Mouse (Mus musculus) stomach, embryonic 14.5 days (tissue): Measurements from ENCODE around the gene Rhno1. TPM values are rescaled to one million over a fixed set of nuclear protein-coding genes. Genes with fewer than 3 reads are reported as not detected.
A peak's percentile ranks its signal among the peaks of the same experiment; 100 is the strongest.

Source experiments
- ATAC-seq: fragments of 200-750 bp; cut with Nextera tagmentation; 2 replicates; pipeline ENCODE4 v1.8.0; 2017; ENCODE audit warnings: low read depth, moderate TSS enrichment; ENCODE audit not compliant: insufficient number of reproducible peaks, insufficient read depth, low FRiP score
- H3K27ac ChIP-seq: fragments of 300-500 bp; sonication (generic); 2 replicates; pipeline ENCODE4 v1.5.1; 2014; ENCODE audit warnings: mild to moderate bottlenecking, low read length, moderate library complexity, mixed read lengths
- H3K27me3 ChIP-seq: fragments of 300-500 bp; sonication (generic); 2 replicates; pipeline ENCODE4 v1.6.1; 2014; ENCODE audit warnings: low read length, control low read depth, mixed read lengths; ENCODE audit not compliant: control insufficient read depth, insufficient read depth
- H3K36me3 ChIP-seq: fragments of 300-500 bp; sonication (generic); 2 replicates; pipeline ENCODE4 v1.6.1; 2014; ENCODE audit warnings: mild to moderate bottlenecking, control low read depth, low read length, moderate library complexity, mixed read lengths; ENCODE audit not compliant: control insufficient read depth, insufficient read depth
- H3K4me1 ChIP-seq: fragments of 300-500 bp; sonication (generic); 2 replicates; pipeline ENCODE4 v1.6.1; 2014; ENCODE audit warnings: low read length, control low read depth, mixed read lengths; ENCODE audit not compliant: control insufficient read depth, insufficient read depth
- H3K4me2 ChIP-seq: fragments of 300-500 bp; sonication (generic); replicated peaks from 2 replicates; pipeline ENCODE4 v1.6.1; 2014; ENCODE audit warnings: low read depth, low read length, control low read depth
- H3K4me3 ChIP-seq: fragments of 300-500 bp; sonication (generic); 2 replicates; pipeline ENCODE4 v1.5.1; 2014; ENCODE audit warnings: low read depth, low read length, control low read depth
- H3K9ac ChIP-seq: fragments of 300-500 bp; sonication (generic); replicated peaks from 2 replicates; pipeline ENCODE4 v1.6.1; 2014; ENCODE audit warnings: low read depth, mild to moderate bottlenecking, control low read depth, low read length, moderate library complexity, mixed read lengths
- H3K9me3 ChIP-seq: fragments of 300-500 bp; sonication (generic); 2 replicates; pipeline ENCODE4 v1.6.1; 2016; ENCODE audit warnings: low read depth, low read length, control low read depth; ENCODE audit not compliant: control insufficient read depth
- WGBS: fragments of 180-500 bp; shearing (Covaris S2); extraction: QIAGEN DNeasy Blood & Tissue Kit; methylation state at CpG from one replicate; pipeline ENCODE4 v1.1.7; 2014; 5-methylcytosine and 5-hydroxymethylcytosine counted together
- polyA plus RNA-seq: library from polyadenylated mRNA; unstranded; fragments of >200 nt; fragmentation: Nextera tagmentation; extraction: Ambion mirVana; gene quantifications from 2 replicates; pipeline ENCODE4 v1.2.1, GENCODE M21; 2014

The Rhno1 gene
- polyA plus RNA-seq, 1 experiment from 2014 or later = 126 TPM

DNA sequence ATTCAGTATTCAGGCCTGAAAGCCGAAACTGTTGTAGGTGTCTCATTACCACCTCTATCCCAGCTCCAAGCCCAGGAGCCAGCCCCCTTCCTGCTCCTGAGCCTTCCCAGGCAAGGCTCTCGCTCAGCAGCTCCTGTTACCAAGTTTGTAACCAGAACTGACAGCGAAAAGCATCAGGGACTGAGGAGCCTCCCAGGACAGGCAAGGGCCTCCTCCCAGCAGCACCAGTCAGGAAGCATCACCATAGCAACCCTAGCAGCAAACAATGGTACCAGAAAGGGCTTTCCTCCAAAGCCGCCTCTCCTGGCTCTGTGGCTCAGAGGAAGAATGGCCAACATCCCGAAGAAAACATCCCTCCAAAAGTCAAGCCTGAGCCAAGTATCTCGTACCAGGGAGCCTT, 12.5 kb upstream of the Rhno1 start, which contains the start of the genes Tex52 and Gm44596:
Tex52 (plus strand) TSS at position 265 of the 400 bp plus-strand sequence.
Gm44596 (plus strand) TSS at position 312 of the 400 bp plus-strand sequence.
- ATAC-seq = no peak
- Histone ChIP-seq H3K4me1 (no peaks in the 10 kb centered on the region), H3K4me2 (no peak within 1 kb of the TSS), H3K4me3 (no peak within 1 kb of the TSS), H3K36me3 (peaks cover 51% of the 10 kb centered on the region), H3K27ac (no peak within 1 kb of the TSS), H3K9me3 (no peaks in the 10 kb centered on the region), H3K9ac (no peak within 1 kb of the TSS), H3K27me3 (no peaks in the 10 kb centered on the region)
- WGBS = 47% methylated on average over 6 of the region's 6 CpGs

DNA sequence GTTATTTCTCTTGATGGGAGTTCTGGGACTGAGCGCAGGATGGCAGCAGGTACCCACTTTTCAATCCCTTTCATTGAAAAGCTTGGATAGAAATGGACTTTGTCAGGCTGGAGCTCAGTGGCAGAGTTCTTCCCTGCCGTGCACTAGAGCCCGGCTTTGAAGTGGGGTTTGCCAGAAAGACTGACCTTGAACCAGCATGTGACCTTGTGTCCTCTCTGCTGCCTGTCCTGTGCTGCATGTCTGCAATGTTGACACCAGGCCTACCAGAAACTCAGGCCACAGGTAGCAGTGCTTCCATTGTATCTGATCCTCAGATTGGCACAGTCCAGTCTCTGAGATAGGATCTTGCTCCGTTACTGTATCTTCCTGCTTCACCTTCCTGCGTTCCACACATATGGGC, 7.3 kb upstream of the Rhno1 start:
- 92% methylated on average over 5 of the region's 5 CpGs for WGBS
- H3K4me3 ChIP-seq = no peak overlapping the region
- H3K4me2 ChIP-seq = no peak overlapping the region
- H3K9me3 ChIP-seq = no peaks in the 10 kb centered on the region
- peaks cover 86% of the 10 kb centered on the region for H3K36me3 ChIP-seq
- no peaks in the 10 kb centered on the region for H3K4me1 ChIP-seq
- no peaks in the 10 kb centered on the region for H3K27me3 ChIP-seq
- no peak for ATAC-seq
- no peak overlapping the region for H3K9ac ChIP-seq
- H3K27ac ChIP-seq = no peak overlapping the region

DNA sequence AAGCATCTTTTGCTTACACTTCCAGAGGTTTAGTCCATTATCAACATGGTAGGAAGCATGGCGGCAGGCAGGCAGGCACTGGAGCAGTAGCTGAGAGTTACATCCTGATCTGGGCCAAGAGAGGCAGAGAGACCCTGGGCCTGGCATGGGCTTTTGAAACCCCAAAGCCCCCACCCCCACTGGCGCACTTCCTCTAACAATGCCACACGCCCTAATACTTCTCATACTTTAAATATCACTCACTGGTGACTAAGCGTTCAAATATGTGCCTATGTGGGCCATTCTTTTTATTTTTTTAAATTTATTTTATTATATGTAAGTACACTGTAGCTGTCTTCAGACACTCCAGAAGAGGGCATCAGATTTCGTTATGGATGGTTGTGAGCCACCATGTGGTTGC, 3.8 kb upstream of the Rhno1 start:
- peaks cover 11% of the 10 kb centered on the region; the same call in 1 of the 2 replicates for H3K4me1 ChIP-seq
- H3K4me3 ChIP-seq = no peak overlapping the region
- peaks cover 55% of the 10 kb centered on the region for H3K36me3 ChIP-seq
- H3K9ac ChIP-seq = no peak overlapping the region
- ATAC-seq = no peak
- no peaks in the 10 kb centered on the region for H3K27me3 ChIP-seq
- H3K4me2 ChIP-seq = no peak overlapping the region
- H3K9me3 ChIP-seq = no peaks in the 10 kb centered on the region
- 88% methylated on average over 5 of the region's 5 CpGs for WGBS
- no peak overlapping the region for H3K27ac ChIP-seq

DNA sequence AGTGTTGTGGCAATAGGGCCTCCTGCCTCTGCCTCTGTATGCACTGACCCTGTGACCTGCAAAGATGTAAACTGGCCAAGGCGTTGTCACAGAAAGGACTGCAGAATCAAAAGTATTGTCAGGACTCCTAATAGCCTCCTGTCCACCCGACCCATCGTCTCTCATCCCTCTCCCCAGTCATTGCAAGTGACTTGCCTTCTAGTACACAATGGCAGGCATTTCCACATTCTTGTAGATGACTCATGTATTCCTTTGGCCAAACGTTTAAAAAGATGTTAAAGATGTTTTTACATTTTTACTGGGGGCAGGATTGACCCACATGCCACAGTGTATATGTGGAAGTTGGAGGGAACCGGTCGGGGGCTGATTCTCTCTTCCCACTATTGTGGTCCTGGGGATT, 2.0 kb upstream of the Rhno1 start:
- WGBS = 66% methylated on average over 6 of the region's 6 CpGs
- Histone ChIP-seq H3K36me3 (peaks cover 39% of the 10 kb centered on the region), H3K27ac (no peak overlapping the region), H3K4me3 (no peak overlapping the region), H3K9me3 (no peaks in the 10 kb centered on the region), H3K4me1 (peaks cover 19% of the 10 kb centered on the region; the same call in 1 of the 2 replicates), H3K4me2 (no peak overlapping the region; the same call in 1 of the 2 replicates), H3K9ac (no peak overlapping the region), H3K27me3 (no peaks in the 10 kb centered on the region)
- no peak for ATAC-seq

DNA sequence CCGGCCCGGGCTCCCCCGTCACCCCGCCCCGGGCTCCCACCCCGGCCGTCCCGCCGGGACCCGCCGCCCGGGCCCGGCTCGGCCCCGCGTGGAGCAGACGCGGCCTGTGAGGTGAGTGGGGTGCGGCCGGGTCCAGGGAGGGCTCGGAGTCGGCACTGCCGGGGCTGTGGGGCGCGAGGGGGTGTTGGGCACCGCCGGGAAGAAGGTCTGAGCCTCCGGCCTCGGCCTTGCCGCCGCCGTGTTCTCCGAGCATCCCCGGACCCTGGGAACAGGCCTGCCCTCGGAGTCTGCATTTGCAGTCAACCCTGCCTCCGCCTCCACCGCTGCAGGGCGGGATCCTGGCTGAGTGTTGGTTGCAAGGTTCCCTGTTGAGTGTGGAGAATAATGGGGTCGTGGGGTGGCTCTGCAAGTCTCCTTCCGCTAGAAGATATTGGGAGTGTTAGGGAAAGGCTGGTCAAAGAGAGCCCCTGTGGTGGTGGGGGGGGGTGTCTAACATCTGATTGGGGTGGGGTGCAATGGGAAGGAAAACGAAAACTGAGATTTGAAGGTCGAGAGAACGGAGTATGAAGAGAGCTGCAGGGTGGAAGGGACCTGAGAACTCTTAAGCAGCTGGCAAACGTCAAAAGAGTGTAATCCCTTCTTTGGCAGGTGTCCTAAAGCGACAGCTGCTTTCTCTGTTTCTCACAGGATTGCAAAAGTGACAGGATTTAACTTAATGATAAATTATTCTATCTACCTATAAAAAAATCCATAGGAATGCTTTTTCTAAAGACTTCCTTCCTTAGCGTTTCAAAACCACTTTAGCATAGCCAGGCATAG, 505 bp upstream of the Rhno1 start:
- H3K36me3 ChIP-seq = peaks cover 34% of the 10 kb centered on the region
- 0 out of 2 replicates have a peak, but pooled peaks have one; percentile 11 for ATAC-seq
- H3K4me3 ChIP-seq = peak overlapping the region; percentile 90
- H3K4me2 ChIP-seq = peak overlapping the region; percentile 72
- H3K4me1 ChIP-seq = peaks cover 19% of the 10 kb centered on the region; the same call in 1 of the 2 replicates
- no peaks in the 10 kb centered on the region for H3K27me3 ChIP-seq
- H3K9ac ChIP-seq = peak overlapping the region; percentile 80
- H3K27ac ChIP-seq = peak overlapping the region; percentile 96
- WGBS = 2% methylated on average over 44 of the region's 46 CpGs
- H3K9me3 ChIP-seq = no peaks in the 10 kb centered on the region

DNA sequence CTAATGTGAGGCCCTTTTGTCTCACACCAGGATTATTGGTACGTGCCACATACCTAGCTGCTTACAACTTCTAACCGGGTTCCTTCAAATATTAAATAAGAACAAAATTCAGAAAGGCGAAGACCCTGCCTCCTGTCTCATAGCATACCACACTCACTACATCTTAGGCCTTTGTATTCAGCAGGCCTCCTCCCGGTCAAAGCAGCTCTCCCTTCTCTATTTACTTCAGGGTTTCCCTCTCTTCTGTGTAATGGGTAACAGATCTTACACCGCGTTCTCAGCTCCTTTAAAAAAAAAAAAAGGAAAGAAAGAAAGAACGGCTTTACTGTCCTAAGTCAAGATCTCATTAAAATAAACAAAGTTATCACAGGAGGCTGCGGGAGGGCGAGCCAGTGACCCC, 810 bp downstream of the Rhno1 start:
- Histone ChIP-seq H3K27ac (peak overlapping the region; percentile 96), H3K36me3 (peaks cover 29% of the 10 kb centered on the region), H3K9me3 (no peaks in the 10 kb centered on the region), H3K4me3 (peak overlapping the region; percentile 90), H3K27me3 (no peaks in the 10 kb centered on the region), H3K4me1 (peaks cover 19% of the 10 kb centered on the region; the same call in 1 of the 2 replicates), H3K9ac (peak overlapping the region; percentile 80), H3K4me2 (peak overlapping the region; percentile 72)
- 13% methylated on average over 9 of the region's 9 CpGs for WGBS
- ATAC-seq = no peak

DNA sequence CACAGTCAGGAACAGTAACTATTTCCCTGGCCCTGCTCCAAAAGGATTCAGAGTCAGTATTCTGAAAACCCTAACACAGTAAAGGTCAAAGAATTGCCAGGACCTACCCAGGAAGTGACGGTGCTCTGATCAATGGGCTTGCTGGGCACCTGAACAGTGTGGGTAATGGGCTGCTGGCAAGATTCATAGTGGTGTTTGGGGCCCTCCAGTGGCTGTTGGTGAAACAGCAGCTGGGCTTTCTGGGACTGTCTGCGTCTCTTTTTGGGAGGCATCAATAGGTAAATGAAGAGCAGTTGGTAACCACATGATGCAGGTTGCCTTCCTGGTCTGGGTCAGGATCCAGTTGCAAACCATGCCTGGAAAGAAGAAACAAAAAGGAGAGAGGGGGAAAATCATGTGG, 3.7 kb downstream of the Rhno1 start:
- no peak overlapping the region for H3K9ac ChIP-seq
- H3K27ac ChIP-seq = no peak overlapping the region
- ATAC-seq = no peak
- no peak overlapping the region for H3K4me3 ChIP-seq
- H3K27me3 ChIP-seq = no peaks in the 10 kb centered on the region
- H3K36me3 ChIP-seq = peaks cover 15% of the 10 kb centered on the region
- no peaks in the 10 kb centered on the region for H3K9me3 ChIP-seq
- H3K4me2 ChIP-seq = no peak overlapping the region
- peaks cover 25% of the 10 kb centered on the region; the same call in 1 of the 2 replicates for H3K4me1 ChIP-seq
- 28% methylated on average over 2 of the region's 2 CpGs for WGBS

DNA sequence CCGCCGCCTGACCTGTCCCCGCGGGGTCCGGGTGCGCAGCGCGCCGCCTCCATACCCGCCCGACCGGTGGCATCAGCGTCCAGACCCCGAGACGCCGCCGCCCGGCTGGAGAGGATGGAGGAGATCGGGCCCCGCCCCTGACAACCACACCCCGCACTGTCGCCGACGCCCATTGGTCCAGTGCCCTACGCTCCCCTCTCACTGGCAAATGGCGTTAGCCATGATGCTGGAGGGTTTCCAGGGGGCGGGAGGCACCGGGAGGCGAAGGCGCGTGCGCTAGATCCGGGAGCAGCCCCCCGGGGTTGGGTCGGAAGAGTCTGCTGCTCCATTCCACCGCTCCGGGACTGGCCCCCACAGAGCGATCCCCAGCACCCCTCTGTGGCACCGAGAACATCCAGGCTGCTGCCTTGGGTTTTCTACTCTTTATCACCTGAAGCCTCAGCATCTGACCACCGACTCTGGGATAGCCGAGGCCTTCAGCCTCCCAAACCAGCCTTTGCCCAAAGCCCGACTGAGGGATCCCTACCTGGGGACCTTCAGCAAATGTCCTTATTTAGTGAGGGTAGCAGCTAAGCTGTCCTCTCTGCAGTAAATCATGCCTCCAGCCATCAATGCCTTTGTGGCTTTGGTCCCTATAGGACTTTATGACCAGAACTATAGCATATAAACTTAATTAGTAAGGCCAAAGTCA, 6.8 kb downstream of the Rhno1 start, which contains the start of gene Tulp3:
Tulp3 (minus strand) TSS at position 126 of the 691 bp plus-strand sequence.
- Histone ChIP-seq H3K36me3 (peaks cover 15% of the 10 kb centered on the region), H3K9ac (peak within 1 kb of the TSS; percentile 61), H3K27me3 (no peaks in the 10 kb centered on the region), H3K4me2 (peak within 1 kb of the TSS; percentile 80), H3K4me3 (peak within 1 kb of the TSS; percentile 80), H3K9me3 (no peaks in the 10 kb centered on the region), H3K4me1 (peaks cover 12% of the 10 kb centered on the region; the same call in 1 of the 2 replicates), H3K27ac (peak within 1 kb of the TSS; percentile 72)
- ATAC-seq = peak; percentile 99
- WGBS = 0% methylated on average over 34 of the region's 42 CpGs
